Mouse (Mus musculus) kidney, embryonic 14.5 days (tissue): ENCODE measurements around the gene Zfp141. TPM values are rescaled to one million over a fixed set of nuclear protein-coding genes. Genes with fewer than 3 reads are reported as not detected.

Experiments
- ATAC-seq: fragments of 200-750 bp; cut with Nextera tagmentation; 2 replicates; pipeline ENCODE4 v1.8.0; 2017; ENCODE audit warnings: moderate number of reproducible peaks, mild to moderate bottlenecking, moderate TSS enrichment, moderate library complexity; ENCODE audit not compliant: low FRiP score, low TSS enrichment
- H3K27ac ChIP-seq: fragments of 300-500 bp; sonication (generic); 2 replicates; pipeline ENCODE4 v1.5.1; 2014; ENCODE audit warnings: low read depth, mild to moderate bottlenecking, low read length, moderate library complexity, mixed read lengths
- H3K27me3 ChIP-seq: fragments of 300-500 bp; sonication (generic); 2 replicates; pipeline ENCODE4 v1.6.1; 2014; ENCODE audit warnings: mild to moderate bottlenecking, low read length; ENCODE audit not compliant: control insufficient read depth, insufficient read depth
- H3K36me3 ChIP-seq: fragments of 300-500 bp; sonication (generic); 2 replicates; pipeline ENCODE4 v1.6.1; 2014; ENCODE audit warnings: low read length, mixed read lengths; ENCODE audit not compliant: control insufficient read depth, insufficient read depth
- H3K4me1 ChIP-seq: fragments of 300-500 bp; sonication (generic); 2 replicates; pipeline ENCODE4 v1.6.1; 2014; ENCODE audit warnings: low read length, mixed read lengths; ENCODE audit not compliant: control insufficient read depth, insufficient read depth
- H3K4me2 ChIP-seq: fragments of 300-500 bp; sonication (generic); replicated peaks from 2 replicates; pipeline ENCODE4 v1.6.1; 2014; ENCODE audit warnings: low read depth, mild to moderate bottlenecking, low read length
- H3K4me3 ChIP-seq: fragments of 300-500 bp; sonication (generic); 2 replicates; pipeline ENCODE4 v1.5.1; 2014; ENCODE audit warnings: mild to moderate bottlenecking, low read length
- H3K9ac ChIP-seq: fragments of 300-500 bp; sonication (generic); 2 replicates; pipeline ENCODE4 v1.6.1; 2014; ENCODE audit warnings: low read depth, mild to moderate bottlenecking, low read length, moderate library complexity
- H3K9me3 ChIP-seq: fragments of 300-500 bp; sonication (generic); 2 replicates; pipeline ENCODE4 v1.6.1; 2016; ENCODE audit warnings: low read length; ENCODE audit not compliant: control insufficient read depth
- WGBS: fragments of 180-500 bp; shearing (Covaris S2); extraction: QIAGEN DNeasy Blood & Tissue Kit; methylation state at CpG from one replicate; pipeline ENCODE4 v1.1.7; 2014; 5-methylcytosine and 5-hydroxymethylcytosine counted together
- polyA plus RNA-seq: library from polyadenylated mRNA; unstranded; fragments of >200 nt; fragmentation: Nextera tagmentation; extraction: Ambion mirVana; gene quantifications from 2 replicates; pipeline ENCODE4 v1.2.1, GENCODE M21; 2014

Zfp141 gene
- polyA plus RNA-seq, 1 experiment from 2014 or later: 13.7 TPM

- Histone ChIP-seq H3K4me2 (no peak overlapping the region), H3K36me3 (no peaks in the 10 kb centered on the region), H3K27ac (no peak overlapping the region), H3K27me3 (no peaks in the 10 kb centered on the region), H3K9ac (no peak overlapping the region), H3K4me1 (no peaks in the 10 kb centered on the region), H3K9me3 (peaks cover 15% of the 10 kb centered on the region), H3K4me3 (no peak overlapping the region)
- ATAC-seq: no peak
- WGBS: 43% methylated on average over 3 of the region's 3 CpGs
Observed at GRCm38 (mm10) chr7:42450618-42451017, 54.9 kb downstream of the Zfp141 start.

- no peak for ATAC-seq
- Histone ChIP-seq H3K4me1 (no peaks in the 10 kb centered on the region), H3K27me3 (no peaks in the 10 kb centered on the region), H3K9ac (no peak within 1 kb of the TSS), H3K27ac (no peak within 1 kb of the TSS), H3K4me3 (no peak within 1 kb of the TSS), H3K36me3 (no peaks in the 10 kb centered on the region), H3K9me3 (peaks cover 11% of the 10 kb centered on the region; the same call in 1 of the 2 replicates), H3K4me2 (no peak within 1 kb of the TSS)
- WGBS: 77% methylated on average over 5 of the region's 5 CpGs
Observed at GRCm38 (mm10) chr7:42447850-42448249, 57.7 kb downstream of the Zfp141 start, which contains the start of gene 4933421I07Rik. Gene 4933421I07Rik, minus strand, starts transcription at chr7:42448120.

GRCm38 (mm10) chr7:42447352-42447751 is 58.2 kb downstream of the Zfp141 start:
- H3K4me1 ChIP-seq: no peaks in the 10 kb centered on the region
- H3K27me3 ChIP-seq: no peaks in the 10 kb centered on the region
- ATAC-seq: no peak
- no peak overlapping the region for H3K9ac ChIP-seq
- H3K4me3 ChIP-seq: no peak overlapping the region
- H3K27ac ChIP-seq: no peak overlapping the region
- no peak overlapping the region for H3K4me2 ChIP-seq
- WGBS: 83% methylated on average over 9 of the region's 9 CpGs
- H3K36me3 ChIP-seq: no peaks in the 10 kb centered on the region
- peaks cover 11% of the 10 kb centered on the region; the same call in 1 of the 2 replicates for H3K9me3 ChIP-seq

Other genes with a start within 250 kb of the Zfp141 start
- not detected in 2 replicates for gene Vmn2r61, start 245.7 kb downstream of the Zfp141 start, polyA plus RNA-seq
- not detected in 2 replicates for gene 4933421I07Rik, start 57.6 kb downstream of the Zfp141 start, polyA plus RNA-seq
- not detected in 2 replicates for gene Gm21028, start 72.8 kb upstream of the Zfp141 start, polyA plus RNA-seq
- 2.0 and 2.5 TPM in 2 replicates for gene Zfp977, start 86.8 kb upstream of the Zfp141 start, polyA plus RNA-seq
- gene Zfp976, start 136.8 kb upstream of the Zfp141 start, polyA plus RNA-seq: 3.7 and 5.4 TPM in 2 replicates
- 9.2 and 9.7 TPM in 2 replicates for gene Zfp975, start 187.0 kb upstream of the Zfp141 start, polyA plus RNA-seq
- gene Gm17067, start 221.3 kb upstream of the Zfp141 start, polyA plus RNA-seq: 0.07 TPM in 1 of 2 replicates, not detected in the other